Mouse (Mus musculus) MEL (cell line): ENCODE data around the gene Ikzf2.

Source experiments
- E2F4 ChIP-seq: IDR thresholded peaks from 2 replicates; pipeline ENCODE4 v1.6.1; 2011; ENCODE audit warnings: low read depth, low read length, improper control_type of control experiment, borderline replicate concordance
- MAX ChIP-seq: IDR thresholded peaks from 2 replicates; pipeline ENCODE4 v1.6.1; 2011; ENCODE audit warnings: low read length, improper control_type of control experiment
- TBP ChIP-seq: IDR thresholded peaks from 2 replicates; pipeline ENCODE4 v1.8.0; 2011; ENCODE audit warnings: low read depth, low read length, improper control_type of control experiment
- TCF12 ChIP-seq: IDR thresholded peaks from 2 replicates; pipeline ENCODE4 v1.6.1; 2014; ENCODE audit warnings: low read depth, mild to moderate bottlenecking, inconsistent platforms, low read length, improper control_type of control experiment, moderate library complexity

GRCm38 (mm10) chr1:69591889-69592288, 95.2 kb downstream of the Ikzf2 start:
- TF ChIP-seq E2F4 (no peak), MAX (no peak), TCF12 (no peak), TBP (no peak)
